ENCODE assay signal across 8 mouse cellular contexts in genomic region chr8:126422174-126422919, GRCm38 (mm10). TPM values are rescaled to one million over a fixed set of nuclear protein-coding genes. Genes with fewer than 3 reads are reported as not detected.
DNase-seq lines count a peak whose midpoint lies in the region; ATAC-seq and TF ChIP-seq lines count a peak whose summit lies in the region.

Gene Coa6, plus strand, starts transcription at chr8:126422515.

- WGBS in forebrain, embryonic 16.5 days, result under 1% methylated on average over 61 of the region's 61 CpGs
- WGBS in lung, embryonic 14.5 days, result under 1% methylated on average over 61 of the region's 61 CpGs
- WGBS in olfactory bulb, adult 2 months, result under 1% methylated on average over 61 of the region's 61 CpGs
- WGBS in thymus, adult 2 months, result under 1% methylated on average over 61 of the region's 61 CpGs

- intact Hi-C loops in heart, postnatal 36 days (cut with DNase I), result loop anchor here (5.0 kb wide), 1 partner anchor 525 kb away; the partner anchor contains the start of gene Tomm20

- H3K36me3 ChIP-seq in G1E (replicated peaks), result peaks cover 41% of the 10 kb centered on the region
- peaks cover 18% of the 10 kb centered on the region for H3K36me3 ChIP-seq in forebrain, embryonic 16.5 days (ENCODE audit: control insufficient read depth, insufficient read depth)
- peaks cover 24% of the 10 kb centered on the region for H3K36me3 ChIP-seq in lung, embryonic 14.5 days (ENCODE audit: insufficient read depth)
- H3K36me3 ChIP-seq in thymus, adult 2 months (ENCODE audit: control insufficient read depth, insufficient read depth, low read length), result peaks cover 16% of the 10 kb centered on the region

- peak within 1 kb of the TSS; percentile 89 for H3K4me2 ChIP-seq in forebrain, embryonic 16.5 days (ENCODE audit: low read length)
- peak within 1 kb of the TSS; percentile 88 for H3K4me2 ChIP-seq in lung, embryonic 14.5 days

- H3K27ac ChIP-seq in forebrain, embryonic 16.5 days (ENCODE audit: low read length), result peak within 1 kb of the TSS; percentile 62
- peak within 1 kb of the TSS; percentile 95 for H3K27ac ChIP-seq in layer of hippocampus, adult 2 months
- H3K27ac ChIP-seq in lung, embryonic 14.5 days (ENCODE audit: low read depth), result peak within 1 kb of the TSS; percentile 75; the same call in 1 of the 2 replicates
- peak within 1 kb of the TSS; percentile 91 for H3K27ac ChIP-seq in olfactory bulb, adult 2 months (ENCODE audit: insufficient read depth, low read depth, low read length)
- H3K27ac ChIP-seq in thymus, adult 2 months (ENCODE audit: control insufficient read depth, insufficient read depth, low read length), result peak within 1 kb of the TSS; percentile 25; the same call in 1 of the 2 replicates

- no peak for TF ChIP-seq POLR2A in olfactory bulb, adult 2 months (IDR thresholded peaks at IDR 0.05; ENCODE audit: insufficient read depth, low read depth, low read length)
- peak; percentile 81 for TF ChIP-seq POLR2A in thymus, adult 2 months (IDR thresholded peaks at IDR 0.05; ENCODE audit: control insufficient read depth, extremely low read depth, insufficient read depth, low read length, poor library complexity)

- H3K9me3 ChIP-seq in G1E (replicated peaks), result no peaks in the 10 kb centered on the region
- H3K9me3 ChIP-seq in forebrain, embryonic 16.5 days (ENCODE audit: control insufficient read depth, low read length), result no peaks in the 10 kb centered on the region
- no peaks in the 10 kb centered on the region for H3K9me3 ChIP-seq in lung, embryonic 14.5 days (ENCODE audit: low read depth, low read length)

- peaks cover 24% of the 10 kb centered on the region for H3K4me1 ChIP-seq in G1E (ENCODE audit: insufficient read depth, low read depth, low read length)
- H3K4me1 ChIP-seq in forebrain, embryonic 16.5 days (replicated peaks; ENCODE audit: control insufficient read depth, insufficient read depth, low read length), result peaks cover 12% of the 10 kb centered on the region
- H3K4me1 ChIP-seq in lung, embryonic 14.5 days (ENCODE audit: insufficient read depth), result no peaks in the 10 kb centered on the region
- H3K4me1 ChIP-seq in olfactory bulb, adult 2 months (ENCODE audit: control insufficient read depth, insufficient read depth, low read length), result peaks cover 8% of the 10 kb centered on the region
- peaks cover 6% of the 10 kb centered on the region for H3K4me1 ChIP-seq in thymus, adult 2 months (replicated peaks; ENCODE audit: control insufficient read depth, insufficient read depth, low read length)

- no peak for TF ChIP-seq CTCF in G1E (IDR thresholded peaks at IDR 0.05; ENCODE audit: low read depth, low read length)
- no peak for TF ChIP-seq CTCF in layer of hippocampus, adult 2 months (conservative IDR thresholded peaks at IDR 0.05)
- 0 out of 2 replicates have a peak, but pooled peaks have one; percentile 1 for TF ChIP-seq CTCF in lung, embryonic 14.5 days (IDR thresholded peaks at IDR 0.05; ENCODE audit: low read depth)
- no peak for TF ChIP-seq CTCF in olfactory bulb, adult 2 months (IDR thresholded peaks at IDR 0.05; ENCODE audit: insufficient read depth, low read depth, low read length)
- TF ChIP-seq CTCF in thymus, adult 2 months (IDR thresholded peaks at IDR 0.05; ENCODE audit: borderline replicate concordance, control insufficient read depth, extremely low read depth, insufficient read depth, low read length, poor library complexity), result no peak

- peak within 1 kb of the TSS; percentile 100 for H3K4me3 ChIP-seq in G1E (ENCODE audit: low read depth, low read length)
- peak within 1 kb of the TSS; percentile 83 for H3K4me3 ChIP-seq in forebrain, embryonic 16.5 days (replicated peaks; ENCODE audit: low read length)
- H3K4me3 ChIP-seq in layer of hippocampus, adult 2 months, result peak within 1 kb of the TSS; percentile 97
- peak within 1 kb of the TSS; percentile 89 for H3K4me3 ChIP-seq in lung, embryonic 14.5 days (ENCODE audit: low read depth, low read length)
- H3K4me3 ChIP-seq in olfactory bulb, adult 2 months (ENCODE audit: insufficient read depth, low read depth, low read length), result peak within 1 kb of the TSS; percentile 91
- H3K4me3 ChIP-seq in thymus, adult 2 months (ENCODE audit: control insufficient read depth, insufficient read depth, low read length), result peak within 1 kb of the TSS; percentile 73

- H3K27me3 ChIP-seq in G1E (ENCODE audit: insufficient read depth, low read length), result no peaks in the 10 kb centered on the region
- H3K27me3 ChIP-seq in forebrain, embryonic 16.5 days (replicated peaks; ENCODE audit: control insufficient read depth, insufficient read depth, low read length), result no peaks in the 10 kb centered on the region
- no peaks in the 10 kb centered on the region for H3K27me3 ChIP-seq in lung, embryonic 14.5 days (ENCODE audit: insufficient read depth, low read length)
- H3K27me3 ChIP-seq in thymus, adult 2 months (ENCODE audit: control insufficient read depth, insufficient read depth, low read length), result no peaks in the 10 kb centered on the region

- peak; percentile 97 for DNase-seq in G1E (ENCODE audit: low spot score)
- peak; percentile 99 for DNase-seq in cerebellum, adult 18-20 months
- DNase-seq in heart, postnatal 36 days, result peak; percentile 98 to 99
- peak; percentile 98 for DNase-seq in layer of hippocampus, adult 2 months (ENCODE audit: low spot score in 2 of 2)
- peak; percentile 100 for DNase-seq in lung, embryonic 14.5 days
- peak; percentile 99 for DNase-seq in thymus, adult 2 months

- ATAC-seq in G1E (ENCODE audit: extremely low read depth, insufficient number of reproducible peaks, low FRiP score, poor library complexity, severe bottlenecking), result peak; percentile 97
- ATAC-seq in forebrain, embryonic 16.5 days, result peak; percentile 99
- ATAC-seq in lung, embryonic 14.5 days (ENCODE audit: insufficient read depth), result peak; percentile 99

- H3K9ac ChIP-seq in forebrain, embryonic 16.5 days (replicated peaks; ENCODE audit: low read depth, low read length), result peak within 1 kb of the TSS; percentile 80
- H3K9ac ChIP-seq in lung, embryonic 14.5 days, result peak within 1 kb of the TSS; percentile 91

RNA-seq across cellular contexts. Expression of gene Coa6, which starts in this region (rescaled TPM):
- total RNA-seq in G1E (2014; fragmentation: Nextera tagmentation) (11.1 and 21.3 TPM in 2 replicates), G1E (2017) (44.1 and 52.8 TPM in 2 replicates)
- polyA plus RNA-seq in G1E (2012), result 81.2 and 89.2 TPM in 2 replicates
- 43.2 and 44.0 TPM in 2 replicates for polyA plus RNA-seq in forebrain, embryonic 16.5 days (2015; fragmentation: Nextera tagmentation; extraction: Ambion mirVana)
- total RNA-seq in heart, postnatal 36 days (2021), result 10 to 100 TPM; 21.7 to 24.6 TPM
- total RNA-seq in layer of hippocampus, adult 2 months (2021), result 10 to 100 TPM; 20.6 to 25.6 TPM
- polyA plus RNA-seq in lung, embryonic 14.5 days (2014; fragmentation: Nextera tagmentation; extraction: Ambion mirVana), result 47.7 and 51.4 TPM in 2 replicates
- not detected in 2 replicates for polyA plus RNA-seq in olfactory bulb, adult 2 months (2012; ENCODE audit: insufficient read depth, insufficient read length, low replicate concordance, missing spikeins)
- polyA plus RNA-seq in thymus, adult 2 months (2012; rRNA removed), result 58.0 and 68.9 TPM in 2 replicates

Comparison
In these comparisons a context has a peak if more than half of its experiments do, and no peak if none do; other contexts are left out.
1. Peak in every context shown above with its lines: DNase-seq, ATAC-seq, H3K4me3 ChIP-seq and H3K27ac ChIP-seq.
2. RNA of gene Coa6 (polyA plus RNA-seq): 81.2 to 89.2 TPM in G1E, 58.0 to 68.9 TPM in thymus, adult 2 months, 47.7 to 51.4 TPM in lung, embryonic 14.5 days and 43.2 to 44.0 TPM in forebrain, embryonic 16.5 days; not detected in olfactory bulb, adult 2 months; every median in the first group is over 10 times any median in the second.
3. H3K27ac ChIP-seq: peak in every context shown above with its lines; median percentile 95 in layer of hippocampus, adult 2 months; 91 in olfactory bulb, adult 2 months; 75 in lung, embryonic 14.5 days; 62 in forebrain, embryonic 16.5 days; 25 in thymus, adult 2 months.